Mouse (Mus musculus): ENCODE measurements around the gene Cacna2d2.

DNA sequence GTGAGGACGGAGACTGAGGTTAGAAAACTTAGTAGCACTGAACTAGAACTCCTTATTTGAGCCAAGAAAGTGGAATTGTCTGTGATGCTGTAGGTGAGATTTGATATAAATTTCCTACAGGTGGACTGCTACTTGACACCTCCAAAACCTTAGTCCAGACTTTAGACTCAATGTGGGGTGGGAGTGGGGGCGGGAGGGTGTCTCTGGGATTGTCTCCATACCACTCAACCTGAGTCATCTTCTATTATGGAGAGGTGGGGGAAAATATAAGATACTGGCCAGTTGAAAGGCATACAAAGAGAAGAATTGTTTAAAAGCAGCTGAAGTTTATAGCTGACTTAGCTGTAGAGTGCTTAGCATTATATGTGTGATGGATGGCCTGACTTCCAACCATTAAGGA, 156.3 kb downstream of the Cacna2d2 start:
- TF ChIP-seq GATA1 (IDR thresholded peaks at IDR 0.05; ENCODE audit: borderline replicate concordance, low read length) = no peak
- no peak for TF ChIP-seq FLI1 (IDR thresholded peaks at IDR 0.05; ENCODE audit: low read length)

Measured in megakaryocyte, embryonic 14.5 days (primary cell).